Mouse (Mus musculus) urinary bladder, postnatal 10 days (tissue): ENCODE results near the gene Sptbn1.

ENCODE experiments used
- DNase-seq: peaks from one replicate; pipeline ENCODE4 v3.0.0; 2022; ENCODE audit warnings: low spot score

The Sptbn1 gene

GRCm38 (mm10) chr11:30165861-30166550, 102.0 kb downstream of the Sptbn1 start:
- DNase-seq, result no peak

DNA sequence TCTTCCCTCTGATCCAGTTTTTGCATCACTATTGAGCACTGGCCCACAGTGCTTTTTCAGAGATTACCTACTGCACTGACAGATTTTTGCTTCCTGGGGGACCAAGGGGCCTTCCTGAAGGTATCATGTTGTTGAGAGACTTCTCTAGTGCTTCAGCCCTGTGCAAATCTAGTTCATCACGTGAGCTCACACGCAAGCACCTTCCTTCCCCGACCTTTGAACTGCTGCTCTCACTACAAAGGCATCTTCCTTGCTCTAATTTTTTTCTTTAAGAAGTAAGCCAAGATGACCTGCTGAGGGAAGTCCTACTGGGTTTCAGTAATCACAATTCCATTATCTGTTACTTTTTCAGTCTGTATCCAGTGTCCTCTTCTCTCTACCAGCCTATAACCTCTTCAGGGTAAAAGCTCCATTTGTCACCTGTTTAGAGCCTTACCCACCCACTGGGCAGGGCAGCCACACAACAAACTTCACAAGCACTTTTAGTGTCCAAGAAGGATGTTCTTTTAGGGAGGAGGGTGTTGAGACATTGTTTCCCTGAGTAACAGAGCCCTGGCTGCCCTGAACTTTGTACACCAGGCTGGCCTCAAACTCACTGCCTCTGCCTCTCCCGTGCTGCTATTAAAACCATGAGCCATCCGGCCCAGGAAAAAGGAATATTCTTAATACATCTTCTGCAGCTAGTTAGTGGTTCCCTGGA, 103.3 kb downstream of the Sptbn1 start:
- no peak for DNase-seq

DNA sequence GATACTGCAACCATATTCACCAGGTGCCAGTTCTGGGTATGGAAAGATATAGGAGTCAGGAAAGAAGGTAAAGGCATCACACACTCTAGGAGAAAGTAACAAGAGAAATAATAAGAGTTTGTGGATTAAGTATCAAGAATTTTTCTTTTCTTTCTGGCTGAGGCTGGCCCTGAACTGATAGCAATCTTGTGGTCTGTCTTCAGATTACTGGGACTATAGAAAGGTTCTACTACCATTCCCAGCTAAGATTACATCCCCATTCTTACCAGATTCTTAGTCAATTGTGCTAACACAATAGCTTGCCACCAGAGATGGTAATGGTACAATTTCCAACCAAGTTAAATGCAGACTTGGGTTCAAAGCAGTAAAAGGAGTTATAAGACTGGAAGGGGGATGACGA, 104.1 kb downstream of the Sptbn1 start:
- DNase-seq, result no peak

DNA sequence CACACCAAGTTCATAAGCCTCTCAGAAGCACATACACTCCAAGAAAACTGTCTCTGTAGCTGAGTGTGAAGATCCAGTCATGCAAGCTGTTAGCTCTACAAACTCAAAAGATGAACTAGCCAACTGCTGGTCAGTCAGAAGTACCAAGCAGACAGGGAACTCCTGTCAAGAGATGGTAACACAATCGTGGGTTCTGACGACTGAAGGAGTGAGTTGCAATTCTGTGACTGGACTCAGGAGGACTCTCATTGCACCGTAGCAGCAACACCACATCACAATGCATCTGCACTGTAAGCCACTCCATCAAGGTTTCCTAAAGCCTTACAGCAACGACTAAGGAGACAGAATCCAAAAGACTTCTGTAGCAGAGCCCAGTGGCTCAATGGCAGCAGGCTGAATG, 104.9 kb downstream of the Sptbn1 start:
- no peak for DNase-seq

DNA sequence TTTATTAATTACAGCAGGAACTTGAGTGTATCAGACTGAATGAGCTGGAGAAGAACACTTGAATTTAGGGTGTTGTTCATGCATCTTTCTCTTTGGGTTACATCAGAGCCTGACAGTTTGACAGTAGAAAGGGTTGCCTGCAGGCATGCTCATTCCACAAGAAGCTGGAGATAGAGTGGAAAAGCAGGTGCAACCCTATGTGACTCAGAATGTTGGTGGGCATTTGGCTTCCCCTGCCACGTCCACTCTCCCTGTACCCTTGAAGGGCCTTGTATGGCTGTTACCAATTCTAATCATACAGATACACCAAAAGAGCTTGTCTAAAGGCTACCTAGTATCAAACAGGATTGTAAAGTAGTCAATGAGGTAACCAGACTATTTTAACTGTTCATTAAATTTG, 106.2 kb downstream of the Sptbn1 start:
- no peak for DNase-seq

DNA sequence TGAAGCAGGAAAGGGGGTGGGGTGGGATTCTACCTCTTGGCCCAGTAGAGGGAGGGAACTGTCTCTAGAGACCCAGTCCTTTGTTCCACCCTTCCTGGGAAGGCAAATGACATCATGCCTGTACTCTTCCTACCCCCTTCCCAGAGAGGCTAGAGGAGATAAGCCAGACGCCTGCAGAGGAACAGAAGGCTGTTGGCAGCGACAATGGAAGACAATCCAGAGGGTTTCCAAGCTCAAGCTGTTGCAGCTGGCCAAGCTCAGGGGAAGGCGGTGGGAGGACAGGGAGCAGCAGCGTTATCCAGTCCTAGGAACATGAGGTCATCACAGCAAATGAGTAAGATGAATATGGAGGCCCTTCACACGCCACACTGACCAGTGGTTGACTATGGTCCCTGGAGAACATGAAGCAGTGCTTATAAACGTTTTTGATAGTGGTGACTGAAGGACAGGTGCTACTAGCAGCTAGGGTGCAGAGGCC, 106.8 kb downstream of the Sptbn1 start:
- peak; percentile 23 for DNase-seq

GRCm38 (mm10) chr11:30160625-30161172, 107.3 kb downstream of the Sptbn1 start:
- DNase-seq, result no peak

DNA sequence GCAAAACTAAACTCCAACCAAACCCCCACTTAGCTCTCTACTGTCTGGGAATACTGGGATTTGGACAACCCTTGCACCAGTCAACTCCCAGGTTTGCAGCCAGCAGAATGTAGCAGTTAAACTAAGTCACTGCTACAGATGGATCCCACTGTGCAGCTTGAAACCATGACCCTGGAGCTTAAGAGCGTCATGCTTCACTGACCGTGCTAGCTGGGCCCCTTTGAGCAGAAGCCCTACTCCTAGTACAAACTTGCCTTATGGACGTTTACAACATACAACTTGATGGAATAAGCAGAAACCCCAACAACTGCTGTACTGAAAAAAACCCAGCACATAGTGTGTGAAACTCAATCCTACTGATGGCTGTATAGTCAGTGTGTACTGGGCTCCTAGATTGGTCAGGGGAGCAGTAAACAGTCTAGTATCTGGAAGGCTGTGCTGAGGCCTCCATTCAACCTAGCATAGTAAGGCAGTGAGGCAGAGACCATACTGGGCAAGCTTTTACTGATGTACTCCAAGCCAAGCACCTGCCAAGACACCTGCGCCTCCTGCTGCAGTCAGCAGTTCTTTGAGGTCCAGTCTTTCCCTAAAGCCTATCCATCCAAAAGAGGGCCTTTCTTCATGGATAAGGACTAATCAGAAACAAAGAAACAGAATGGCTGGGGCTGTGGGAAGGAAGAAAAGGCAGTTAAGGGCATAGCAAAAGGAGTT, 108.3 kb downstream of the Sptbn1 start:
- no peak for DNase-seq

DNA sequence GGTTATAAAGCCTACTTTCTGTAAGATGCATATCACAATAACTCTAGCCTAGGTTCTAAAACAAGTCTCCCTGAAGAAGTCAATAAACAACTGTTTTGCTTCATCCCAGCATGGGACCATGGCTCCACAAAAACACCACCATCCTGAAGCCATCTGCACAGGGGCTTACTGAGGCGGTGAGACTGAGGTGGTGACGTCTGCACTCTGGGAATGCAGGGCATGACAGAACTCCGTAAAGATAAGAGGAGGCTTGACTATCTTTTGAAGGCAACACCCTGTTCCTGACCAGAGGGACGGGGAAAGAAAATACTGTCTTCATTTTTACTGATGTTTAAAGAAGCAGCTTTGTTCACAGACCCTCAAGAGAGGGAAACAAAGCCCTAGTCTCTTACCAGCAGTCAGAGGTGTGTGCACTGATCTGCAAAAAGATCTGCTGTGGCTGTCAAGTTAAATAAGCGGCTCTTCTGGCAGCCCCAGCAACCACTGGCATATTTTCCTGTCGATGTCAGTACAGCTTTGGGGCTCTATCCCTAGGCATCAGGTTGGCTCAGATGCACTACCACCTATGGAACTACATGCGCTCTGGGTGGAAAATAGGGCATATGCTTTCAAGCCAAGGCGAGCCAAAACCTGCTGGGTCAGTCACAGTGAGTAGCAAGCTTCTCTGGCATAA, 109.8 kb downstream of the Sptbn1 start:
- no peak for DNase-seq

GRCm38 (mm10) chr11:30155887-30156286, 112.1 kb downstream of the Sptbn1 start:
- no peak for DNase-seq

GRCm38 (mm10) chr11:30154980-30155379, 113.0 kb downstream of the Sptbn1 start:
- no peak for DNase-seq

DNA sequence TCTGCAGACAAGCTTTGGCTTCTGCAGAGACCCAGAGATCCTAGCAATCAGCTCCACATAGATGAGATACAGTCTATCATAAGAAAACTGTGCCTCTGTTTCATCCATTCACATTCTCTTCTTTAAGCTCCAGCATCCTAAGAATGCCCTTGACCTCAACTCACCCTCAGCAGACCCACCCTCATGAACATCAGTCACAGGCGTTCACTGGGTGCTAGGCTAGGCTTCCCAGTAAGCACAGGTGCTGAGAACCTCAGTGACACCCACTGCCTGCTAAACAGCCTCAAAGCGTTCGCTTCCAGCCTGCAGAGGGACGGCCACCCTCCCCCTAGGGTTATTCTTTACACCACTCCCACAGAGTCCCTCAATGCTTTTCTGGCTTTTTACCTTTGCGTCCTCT, 119.1 kb downstream of the Sptbn1 start:
- no peak for DNase-seq

DNA sequence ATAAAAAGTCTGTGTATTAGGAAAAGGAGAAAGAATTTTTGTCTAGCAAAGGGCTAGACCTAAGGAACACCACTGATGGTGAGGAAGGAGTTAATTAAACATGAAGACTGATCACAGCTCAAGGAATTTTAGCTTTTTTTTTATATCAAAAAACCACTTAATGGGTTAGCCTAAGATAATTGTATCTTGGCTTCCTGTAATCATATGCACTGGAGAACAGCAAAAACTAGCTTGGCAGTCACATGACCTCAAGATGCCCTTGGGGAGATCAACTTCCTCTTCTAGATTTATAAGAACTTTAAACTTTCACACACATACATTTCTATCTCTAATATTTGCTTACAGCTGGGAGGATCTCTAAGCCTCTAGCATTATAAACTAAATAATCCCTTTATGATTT, 119.6 kb downstream of the Sptbn1 start:
- DNase-seq, result no peak

DNA sequence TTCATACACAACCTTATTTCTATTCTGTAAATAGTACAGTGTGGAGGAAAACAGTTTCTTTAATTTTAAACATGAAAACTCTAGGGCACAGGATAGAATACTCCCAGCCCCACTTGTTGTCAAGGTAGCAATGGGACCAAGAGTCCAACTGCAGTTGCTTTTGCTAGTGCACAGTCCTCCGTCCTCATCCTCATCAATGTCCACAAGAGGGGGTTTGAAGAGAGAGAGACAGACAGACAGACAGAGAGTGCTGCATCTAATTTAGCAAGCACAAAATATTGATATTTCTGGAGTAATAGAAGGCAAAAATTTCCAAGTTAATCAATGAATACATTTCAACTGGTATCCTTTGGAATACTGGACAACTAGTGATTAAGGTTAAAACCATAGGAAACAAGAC, 120.1 kb downstream of the Sptbn1 start:
- DNase-seq, result no peak

- DNase-seq, result no peak
Observed at GRCm38 (mm10) chr11:30143090-30143489, 124.9 kb downstream of the Sptbn1 start.

DNA sequence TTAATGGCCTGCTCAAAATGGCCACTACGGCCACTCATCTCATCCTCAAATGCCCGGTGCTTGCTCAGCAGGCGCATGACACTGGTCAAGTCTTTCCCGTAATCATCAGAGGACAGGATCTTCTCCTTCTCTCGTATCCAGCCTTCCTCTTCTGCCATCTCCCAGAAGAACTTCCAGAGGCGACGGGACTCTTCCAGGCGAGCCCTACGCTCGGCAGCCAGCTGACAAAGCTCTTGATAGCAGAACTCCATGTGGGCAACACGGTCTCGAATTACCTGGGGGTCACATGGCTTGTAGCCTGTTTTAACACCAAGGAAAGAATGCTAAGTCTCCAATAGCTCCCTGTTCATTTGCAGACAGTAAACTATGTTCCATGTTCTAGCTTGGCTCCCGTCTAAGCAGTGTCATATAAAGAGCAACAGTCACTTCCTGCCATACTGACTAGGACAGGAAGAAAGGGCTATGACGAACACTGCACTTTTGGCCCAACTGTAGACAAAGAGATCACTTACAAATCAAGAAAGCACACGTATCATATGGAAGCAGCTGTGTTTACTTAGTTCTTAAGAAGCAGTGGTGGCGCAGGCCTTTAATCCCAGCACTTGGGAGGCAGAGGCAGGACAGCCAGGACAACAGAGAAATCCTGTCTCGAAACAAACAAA, 128.7 kb downstream of the Sptbn1 start:
- DNase-seq, result no peak

GRCm38 (mm10) chr11:30137081-30137480, 130.9 kb downstream of the Sptbn1 start:
- DNase-seq, result no peak

GRCm38 (mm10) chr11:30134058-30134457, 133.9 kb downstream of the Sptbn1 start:
- DNase-seq, result no peak

- DNase-seq, result no peak
Observed at GRCm38 (mm10) chr11:30132581-30132980, 135.4 kb downstream of the Sptbn1 start.

DNA sequence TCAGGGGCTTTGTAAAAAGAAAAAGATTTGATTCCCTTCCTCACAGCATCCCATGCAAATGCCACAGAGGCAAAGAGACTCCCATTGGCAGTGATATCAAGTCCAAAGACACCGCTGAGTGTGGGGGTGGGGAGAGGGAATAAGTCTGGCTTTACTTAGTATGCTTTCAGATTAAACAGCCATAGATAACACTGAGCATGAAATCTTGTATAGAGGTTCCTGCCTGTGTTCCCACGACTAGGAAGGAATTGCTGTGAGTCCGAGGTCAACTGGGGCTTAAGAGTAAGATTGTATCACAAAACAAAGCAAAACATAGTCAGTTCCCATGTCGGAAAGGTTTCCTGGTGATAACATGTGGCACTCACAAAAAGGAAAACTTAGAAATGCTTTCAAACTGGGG, 136.3 kb downstream of the Sptbn1 start:
- no peak for DNase-seq

GRCm38 (mm10) chr11:30129339-30129738, 138.6 kb downstream of the Sptbn1 start:
- no peak for DNase-seq

GRCm38 (mm10) chr11:30126840-30127239, 141.1 kb downstream of the Sptbn1 start:
- DNase-seq, result no peak
